Mouse (Mus musculus): ENCODE data around the gene Sync. TPM values are rescaled to one million over a fixed set of nuclear protein-coding genes. Genes with fewer than 3 reads are reported as not detected.

Gene Sync
- total RNA-seq, 2 experiments from 2014 or later: 1.9 to 2.5 TPM

GRCm38 (mm10) chr4:129354236-129354635, 66.8 kb downstream of the Sync start:
- peak; percentile 9 to 10 for DNase-seq (ENCODE audit: low spot score in 2 of 2)

GRCm38 (mm10) chr4:129357613-129358163, 70.3 kb downstream of the Sync start:
- DNase-seq (ENCODE audit: low spot score in 2 of 2): no peak

Small RNAs within 50 kb of the gene (microRNA-seq; reads per million reads assigned to microRNA genes)
- 0 reads per million in 2 experiments for gene Gm22994

Other genes with a start within 250 kb of the Sync start
- gene Rnf19b, start 229.3 kb upstream of the Sync start, total RNA-seq (2021): 10 to 100 TPM; 54.7 to 59.3 TPM
- gene Tmem54, start 182.1 kb upstream of the Sync start, total RNA-seq (2021): not detected
- 100 to 1,000 TPM; 684 to 738 TPM for gene Hpca, start 165.6 kb upstream of the Sync start, total RNA-seq (2021)
- 10 to 100 TPM; 55.0 to 63.3 TPM for gene Fndc5, start 150.6 kb upstream of the Sync start, total RNA-seq (2021)
- 10 to 100 TPM; 37.1 to 38.3 TPM for gene S100pbp, start 97.9 kb upstream of the Sync start, total RNA-seq (2021)
- 100 to 1,000 TPM in 1 of 2 experiments, 10 to 100 TPM in 1; 83.9 to 102 TPM for gene Yars, start 97.9 kb upstream of the Sync start, total RNA-seq (2021)
- gene C77080, start 26.2 kb upstream of the Sync start, total RNA-seq (2021): 10 to 100 TPM; 23.1 to 24.0 TPM
- gene Rbbp4, start 47.8 kb downstream of the Sync start, total RNA-seq (2021): 100 to 1,000 TPM; 122 to 129 TPM
- 10 to 100 TPM; 28.5 to 31.9 TPM for gene Zbtb8os, start 48.1 kb downstream of the Sync start, total RNA-seq (2021)
- gene Zbtb8a, start 90.5 kb downstream of the Sync start, total RNA-seq (2021): 1 to 10 TPM; 4.8 to 5.0 TPM
- gene Zbtb8b, start 153.2 kb downstream of the Sync start, total RNA-seq (2021): 1 to 10 TPM; 6.2 to 7.2 TPM
- gene Bsdc1, start 174.0 kb downstream of the Sync start, total RNA-seq (2021): 10 to 100 TPM; 59.8 to 62.7 TPM
- not detected for gene Tssk3, start 203.4 kb downstream of the Sync start, total RNA-seq (2021)
- gene Fam229a, start 203.6 kb downstream of the Sync start, total RNA-seq (2021): under 1 TPM in 1 of 2 experiments, not detected in 1; 0.66 TPM
- gene Marcksl1, start 226.0 kb downstream of the Sync start, total RNA-seq (2021): 10 to 100 TPM; 58.3 to 84.6 TPM